Mouse (Mus musculus) pancreas, adult 10 weeks (tissue): ENCODE measurements around the gene Vmn2r12. TPM values are rescaled to one million over a fixed set of nuclear protein-coding genes. Genes with fewer than 3 reads are reported as not detected.

Experiments
- polyA plus RNA-seq: library from polyadenylated mRNA; stranded (reverse); fragments of 350-450 nt; fragmentation: Illumina TruSeq; extraction: RNeasy Lipid Tissue Mini Kit (QIAGEN cat#74804); gene quantifications from one replicate; pipeline ENCODE4 v1.2.3, GENCODE M21; 2015; ENCODE audit warnings: low read depth, low replicate concordance; ENCODE audit not compliant: insufficient read depth

Vmn2r12 gene
- not detected for polyA plus RNA-seq

GRCm38 (mm10) chr5:109097850-109098249 is at the start of gene Vmn2r12:
Gene Vmn2r12 (minus strand): TSS chr5:109097950.

GRCm38 (mm10) chr5:109059469-109059868 is 38.3 kb downstream of the Vmn2r12 start, which contains the start of gene Vmn2r11:
Gene Vmn2r11 (minus strand): TSS chr5:109059569.

Other genes with a start within 250 kb of the Vmn2r12 start
- gene Vmn2r9, start 245.3 kb downstream of the Vmn2r12 start, polyA plus RNA-seq = not detected
- not detected for gene Vmn2r10, start 91.4 kb downstream of the Vmn2r12 start, polyA plus RNA-seq
- gene Vmn2r11, start 38.4 kb downstream of the Vmn2r12 start, polyA plus RNA-seq = not detected
- gene Vmn2r13, start 94.2 kb upstream of the Vmn2r12 start, polyA plus RNA-seq = not detected
- not detected for gene Vmn2r14, start 126.8 kb upstream of the Vmn2r12 start, polyA plus RNA-seq
- not detected for gene Vmn2r15, start 199.7 kb upstream of the Vmn2r12 start, polyA plus RNA-seq
- gene Vmn2r16, start 232.2 kb upstream of the Vmn2r12 start, polyA plus RNA-seq = not detected